Mouse (Mus musculus) liver, embryonic 14.5 days (tissue): Measurements from ENCODE around the gene Phf10. TPM values are rescaled to one million over a fixed set of nuclear protein-coding genes. Genes with fewer than 3 reads are reported as not detected.

Source experiments
- ATAC-seq: fragments of 200-750 bp; cut with Nextera tagmentation; 2 replicates; pipeline ENCODE4 v1.8.0; 2017; ENCODE audit warnings: moderate number of reproducible peaks, mild to moderate bottlenecking, moderate library complexity; ENCODE audit not compliant: insufficient read depth
- DNase-seq, 3 experiments: peaks; one replicate each; pipeline ENCODE4 v3.0.0-alpha.2; 2012 to 2013; ENCODE audit warnings: low read depth in 3 of 3, low spot score in 3 of 3
- H3K27ac ChIP-seq: fragments of 300-500 bp; sonication (generic); 2 replicates; pipeline ENCODE4 v1.5.1; 2014; ENCODE audit warnings: moderate library complexity, mild to moderate bottlenecking, control low read depth, inconsistent platforms
- H3K27me3 ChIP-seq: fragments of 300-500 bp; sonication (generic); 2 replicates; pipeline ENCODE4 v1.6.1; 2014; ENCODE audit warnings: mild to moderate bottlenecking, low read length, moderate library complexity; ENCODE audit not compliant: control insufficient read depth, insufficient read depth
- H3K36me3 ChIP-seq: fragments of 300-500 bp; sonication (generic); replicated peaks from 2 replicates; pipeline ENCODE4 v1.6.1; 2014; ENCODE audit warnings: low read depth; ENCODE audit not compliant: control insufficient read depth, insufficient read depth
- H3K4me1 ChIP-seq, 2 experiments: fragments of 200-500 bp in 1 of 2; fragments of 300-500 bp in 1 of 2; sonication (generic) in 1 of 2; replicated peaks; 2 replicates each; pipeline ENCODE4 v1.6.1; 2012 to 2014; ENCODE audit warnings: antibody characterized with exemption in 1 of 2, inconsistent platforms in 1 of 2, low read length in 1 of 2; ENCODE audit not compliant: control insufficient read depth in 2 of 2, insufficient read depth in 2 of 2
- H3K4me2 ChIP-seq: fragments of 300-500 bp; sonication (generic); 2 replicates; pipeline ENCODE4 v1.6.1; 2014; ENCODE audit warnings: low read depth, mild to moderate bottlenecking, control low read depth, moderate library complexity
- H3K4me3 ChIP-seq, 2 experiments: fragments of 200-500 bp in 1 of 2; fragments of 300-500 bp in 1 of 2; sonication (generic) in 1 of 2; 2 replicates each; pipeline ENCODE4 v1.5.1; 2012 to 2014; ENCODE audit warnings: low read depth in 2 of 2, low read length in 2 of 2, mild to moderate bottlenecking in 2 of 2, control low read depth in 1 of 2, inconsistent platforms in 1 of 2, moderate library complexity in 1 of 2; ENCODE audit not compliant: insufficient read depth in 1 of 2
- H3K9ac ChIP-seq: fragments of 300-500 bp; sonication (generic); replicated peaks from 2 replicates; pipeline ENCODE4 v1.6.1; 2014; ENCODE audit warnings: mild to moderate bottlenecking, control low read depth, moderate library complexity
- H3K9me3 ChIP-seq: fragments of 300-500 bp; sonication (generic); 2 replicates; pipeline ENCODE4 v1.6.1; 2016; ENCODE audit warnings: low read length, mixed read lengths; ENCODE audit not compliant: control insufficient read depth
- CTCF ChIP-seq: IDR thresholded peaks from 2 replicates; pipeline ENCODE4 v1.5.1; 2016; ENCODE audit warnings: antibody characterized with exemption, low read depth, control low read depth
- EP300 ChIP-seq: IDR thresholded peaks from 2 replicates; pipeline ENCODE4 v1.6.1; 2016; ENCODE audit warnings: antibody characterized with exemption, low read depth
- WGBS: fragments of 180-500 bp; shearing (Covaris S2); extraction: QIAGEN DNeasy Blood & Tissue Kit; methylation state at CpG from one replicate; pipeline ENCODE4 v1.1.7; 2014; ENCODE audit not compliant: insufficient replicate concordance; 5-methylcytosine and 5-hydroxymethylcytosine counted together
- polyA plus RNA-seq, 2 experiments: library from polyadenylated mRNA; depleted of rRNA in 1 of 2; stranded (reverse) in 1 of 2; unstranded in 1 of 2; fragments of >200 nt; fragmentation: Nextera tagmentation in 1 of 2; extraction: Ambion mirVana in 1 of 2; gene quantifications; 2 replicates each; pipeline versions ENCODE4 v1.2.1 to v1.2.3; 2012 to 2014

The Phf10 gene
- polyA plus RNA-seq, 2 experiments, result 82.6 to 111 TPM

DNA sequence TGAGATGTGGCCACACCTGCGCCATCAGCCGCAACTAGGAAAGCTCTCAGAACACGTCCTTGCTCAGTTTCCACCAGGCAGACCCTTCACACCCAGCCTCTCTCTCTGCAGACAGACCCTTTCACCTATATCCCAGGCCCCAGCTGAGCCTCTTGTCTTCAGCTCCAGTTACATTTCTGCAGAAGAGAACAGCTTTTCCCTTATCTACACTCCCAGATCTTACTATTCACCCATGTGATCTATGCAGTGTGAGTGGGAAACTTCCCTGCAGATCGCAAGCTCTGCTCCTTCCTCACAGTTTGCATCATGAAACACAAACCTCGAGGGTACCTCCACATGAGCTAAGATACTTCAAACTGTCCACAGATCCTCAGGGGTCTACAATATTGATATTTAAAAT lies 29.6 kb downstream of the Phf10 start:
- DNase-seq (no peak), ATAC-seq (no peak)
- no peak for TF ChIP-seq CTCF
- TF ChIP-seq EP300, result no peak
- H3K36me3 ChIP-seq, result no peaks in the 10 kb centered on the region
- 44% methylated on average over 5 of the region's 5 CpGs for WGBS
- H3K4me1 ChIP-seq, result no peaks in the 10 kb centered on the region
- H3K4me3 ChIP-seq, result no peak overlapping the region
- no peak overlapping the region for H3K27ac ChIP-seq
- H3K4me2 ChIP-seq, result no peak overlapping the region
- H3K9me3 ChIP-seq, result no peaks in the 10 kb centered on the region
- no peak overlapping the region for H3K9ac ChIP-seq
- no peaks in the 10 kb centered on the region for H3K27me3 ChIP-seq

DNA sequence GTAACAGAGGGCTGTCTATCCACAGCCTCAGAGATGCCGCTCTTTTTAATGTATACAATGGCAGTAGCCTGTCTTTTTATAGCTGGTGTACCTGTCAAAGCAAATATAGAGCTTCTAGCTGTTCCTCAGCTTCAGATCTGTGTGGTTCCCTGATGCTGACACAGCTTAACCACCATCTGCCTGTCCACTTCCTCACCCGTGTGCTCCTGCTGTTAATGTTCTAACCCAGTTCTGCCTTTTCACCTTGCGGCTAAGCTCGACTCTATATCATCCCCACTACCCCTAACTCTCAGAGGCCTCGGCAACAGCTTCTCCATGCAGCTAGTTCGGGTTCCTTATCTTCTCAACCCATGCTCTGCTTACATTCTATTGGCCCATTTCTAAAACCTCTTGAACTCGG lies 30.4 kb downstream of the Phf10 start:
- H3K27me3 ChIP-seq, result no peaks in the 10 kb centered on the region
- H3K9me3 ChIP-seq, result no peaks in the 10 kb centered on the region
- H3K4me2 ChIP-seq, result no peak overlapping the region
- no peak for TF ChIP-seq CTCF
- TF ChIP-seq EP300, result no peak
- DNase-seq, result no peak
- H3K36me3 ChIP-seq, result no peaks in the 10 kb centered on the region
- no peak overlapping the region for H3K4me3 ChIP-seq
- no peak for ATAC-seq
- H3K9ac ChIP-seq, result no peak overlapping the region
- no peak overlapping the region for H3K27ac ChIP-seq
- WGBS, result 26% methylated on average over 7 of the region's 7 CpGs
- H3K4me1 ChIP-seq, result no peaks in the 10 kb centered on the region

DNA sequence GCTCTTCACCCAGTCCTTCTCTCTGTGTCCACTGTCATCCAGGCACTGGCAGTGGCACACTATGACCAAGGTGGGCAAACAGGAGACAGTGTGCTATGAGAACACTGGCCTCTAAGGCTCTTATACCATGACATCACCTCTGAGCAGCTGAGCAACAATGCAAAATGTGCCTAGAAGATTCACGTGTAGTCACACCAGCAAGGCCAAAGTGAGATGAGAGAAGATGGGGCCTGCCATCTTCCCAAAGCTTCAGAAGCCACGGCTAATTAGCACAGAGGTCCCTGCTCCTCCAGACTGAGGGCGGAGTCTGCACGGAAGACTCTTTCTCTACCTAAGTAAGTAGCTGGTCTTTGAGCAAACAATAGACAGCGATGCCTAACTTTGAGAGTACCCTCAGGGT lies 32.4 kb downstream of the Phf10 start:
- Histone ChIP-seq H3K9me3 (no peaks in the 10 kb centered on the region), H3K4me2 (no peak overlapping the region), H3K4me1 (no peaks in the 10 kb centered on the region), H3K27me3 (no peaks in the 10 kb centered on the region), H3K9ac (no peak overlapping the region), H3K4me3 (no peak overlapping the region), H3K27ac (no peak overlapping the region), H3K36me3 (no peaks in the 10 kb centered on the region)
- ATAC-seq, result no peak
- no peak for DNase-seq
- 64% methylated on average over 5 of the region's 5 CpGs for WGBS
- TF ChIP-seq CTCF, result no peak
- TF ChIP-seq EP300, result no peak

DNA sequence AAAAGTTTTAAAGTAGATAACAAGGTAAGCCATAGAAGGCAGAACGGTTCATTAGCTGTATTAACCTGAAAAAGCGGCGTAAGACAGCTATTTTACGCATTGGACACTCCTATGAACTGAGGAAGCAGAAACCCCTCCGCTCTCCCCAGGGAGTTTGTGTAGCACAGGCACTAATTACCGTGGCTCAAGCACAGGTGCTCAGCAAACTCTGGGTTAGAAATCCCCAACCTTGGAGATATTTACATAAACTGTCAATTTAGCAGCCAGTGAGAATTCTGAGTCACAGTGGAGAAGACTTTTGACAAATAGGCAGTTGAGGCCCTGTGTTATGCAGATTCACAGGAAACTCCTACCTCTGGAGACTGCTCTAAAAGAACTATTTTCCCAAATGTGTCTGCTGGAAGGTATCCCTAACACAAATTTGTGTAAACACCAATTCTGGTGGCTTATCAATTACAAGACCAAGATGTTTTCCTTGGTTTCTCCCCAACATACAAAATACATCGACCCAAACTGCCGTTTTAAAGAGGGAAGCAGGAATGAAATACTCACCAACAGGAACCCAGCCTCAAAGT lies 33.3 kb downstream of the Phf10 start:
- Histone ChIP-seq H3K9me3 (no peaks in the 10 kb centered on the region), H3K36me3 (no peaks in the 10 kb centered on the region), H3K4me2 (no peak overlapping the region), H3K27me3 (no peaks in the 10 kb centered on the region), H3K9ac (no peak overlapping the region), H3K27ac (no peak overlapping the region), H3K4me3 (no peak overlapping the region), H3K4me1 (no peaks in the 10 kb centered on the region)
- DNase-seq, result no peak
- TF ChIP-seq EP300 (no peak), CTCF (no peak)
- 70% methylated on average over 8 of the region's 8 CpGs for WGBS
- no peak for ATAC-seq

DNA sequence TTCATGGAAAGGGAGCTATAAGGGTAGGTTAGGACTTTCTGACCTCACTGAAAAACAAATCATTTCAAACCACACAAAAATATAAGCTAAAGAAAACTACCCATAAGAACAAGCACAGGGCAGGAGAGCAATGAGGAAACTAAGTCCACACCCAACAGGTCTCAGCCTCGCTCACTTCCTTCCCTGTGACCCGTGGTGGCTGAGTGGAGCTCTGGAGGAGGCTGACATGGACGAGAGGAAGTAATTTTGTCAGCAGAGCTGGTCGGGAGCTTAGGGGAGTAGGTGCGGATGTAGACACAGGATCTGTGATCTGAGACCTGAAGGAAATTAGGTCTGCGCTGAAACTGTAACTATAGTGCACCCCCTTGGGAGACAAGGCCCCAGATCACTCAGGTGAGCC lies 39.5 kb downstream of the Phf10 start:
- no peaks in the 10 kb centered on the region for H3K27me3 ChIP-seq
- H3K9me3 ChIP-seq, result no peaks in the 10 kb centered on the region
- WGBS, result 23% methylated on average over 6 of the region's 6 CpGs
- H3K9ac ChIP-seq, result no peak overlapping the region
- no peak for DNase-seq
- H3K27ac ChIP-seq, result no peak overlapping the region
- H3K4me2 ChIP-seq, result no peak overlapping the region
- H3K4me3 ChIP-seq, result no peak overlapping the region
- no peaks in the 10 kb centered on the region for H3K4me1 ChIP-seq
- no peak for TF ChIP-seq EP300
- TF ChIP-seq CTCF, result no peak
- H3K36me3 ChIP-seq, result no peaks in the 10 kb centered on the region
- ATAC-seq, result no peak
